Mouse (Mus musculus) gastrocnemius, adult 2 months (tissue): Measurements from ENCODE around the gene Prkaa2. TPM values are rescaled to one million over a fixed set of nuclear protein-coding genes. Genes with fewer than 3 reads are reported as not detected.

Experiments
- DNase-seq: peaks from one replicate; pipeline ENCODE4 v3.0.0; 2022
- H3K27ac ChIP-seq: fragments of 200-600 bp; 2 replicates; pipeline ENCODE4 v1.8.1; 2022; ENCODE audit warnings: mild to moderate bottlenecking
- H3K4me3 ChIP-seq: fragments of 200-600 bp; 2 replicates; pipeline ENCODE4 v1.8.1; 2022; ENCODE audit warnings: mild to moderate bottlenecking, moderate library complexity
- CTCF ChIP-seq: fragments of 200-600 bp; IDR thresholded peaks from 2 replicates; pipeline ENCODE4 v1.8.1; 2022; ENCODE audit warnings: antibody characterized with exemption, mild to moderate bottlenecking, moderate library complexity
- intact Hi-C: fragments of 180-260 bp; cut with DNase I; formaldehyde crosslinking; loops from one replicate; pipeline ENCODE4 v1.15.1; 2025
- total RNA-seq, 2 experiments: library from RNA; stranded (reverse); gene quantifications; 2 replicates each; pipeline ENCODE4 v1.2.3; 2021

Gene Prkaa2
- total RNA-seq, 2 experiments from 2014 or later, result 135 to 136 TPM

DNA sequence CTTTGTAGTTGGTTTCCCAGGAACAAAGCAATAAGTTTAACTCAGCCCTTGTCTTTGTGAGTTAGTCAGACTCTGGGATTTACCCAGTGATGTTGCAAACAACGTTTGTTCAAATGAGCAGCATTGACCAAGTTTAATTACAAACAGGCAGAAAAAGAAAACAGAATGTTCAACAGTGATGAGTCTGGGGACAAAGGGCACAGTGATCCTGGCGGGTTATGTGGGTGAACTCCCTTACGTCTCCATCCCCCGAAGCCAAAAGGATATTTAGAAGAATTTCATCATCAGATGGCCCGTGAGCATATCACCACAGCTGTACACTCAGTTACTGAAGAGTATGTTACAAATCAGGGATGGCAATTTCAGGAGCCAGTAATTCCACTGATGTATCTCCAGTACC is 110.0 kb downstream of the Prkaa2 start:
- Histone ChIP-seq H3K4me3 (no peak overlapping the region), H3K27ac (no peak overlapping the region)
- intact Hi-C loops, result no loop called here
- no peak for TF ChIP-seq CTCF
- peak; percentile 27 for DNase-seq

DNA sequence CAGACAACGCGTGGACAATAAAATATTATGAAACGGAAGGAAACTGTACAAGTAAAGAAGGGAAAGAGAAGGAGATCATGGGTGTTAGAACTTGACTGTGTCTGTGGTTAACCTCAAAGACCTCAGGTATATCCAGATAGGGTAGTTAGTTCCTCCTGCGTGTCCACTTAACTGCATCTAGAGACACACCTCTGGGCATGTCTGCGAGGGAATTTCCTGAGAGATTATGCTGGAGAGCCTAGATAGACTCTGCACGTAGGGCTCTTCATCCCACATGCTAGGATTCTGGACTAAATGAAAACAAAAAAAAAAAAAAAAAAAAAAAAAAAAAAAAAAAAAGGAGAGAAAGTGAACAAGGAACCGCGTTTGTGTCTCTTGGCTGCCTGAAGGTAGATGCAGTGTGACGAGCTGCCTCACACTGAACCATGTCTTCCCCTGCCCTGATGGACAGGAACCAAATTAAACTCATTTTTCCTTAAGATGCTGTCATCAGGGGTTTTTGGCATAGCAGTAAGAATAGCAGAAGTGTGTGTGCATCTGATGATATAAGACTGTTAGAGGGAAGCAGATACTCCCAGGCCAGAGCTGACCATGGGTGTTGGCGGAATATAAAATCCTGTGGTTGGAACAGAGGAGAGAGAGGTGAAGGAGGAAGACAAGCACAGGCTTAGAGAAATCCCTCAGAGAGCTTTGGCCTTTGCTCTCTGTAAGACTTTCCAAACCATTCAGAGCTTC is 116.4 kb downstream of the Prkaa2 start:
- Histone ChIP-seq H3K27ac (no peak overlapping the region), H3K4me3 (no peak overlapping the region)
- no peak for DNase-seq
- no peak for TF ChIP-seq CTCF
- intact Hi-C loops, result no loop called here

DNA sequence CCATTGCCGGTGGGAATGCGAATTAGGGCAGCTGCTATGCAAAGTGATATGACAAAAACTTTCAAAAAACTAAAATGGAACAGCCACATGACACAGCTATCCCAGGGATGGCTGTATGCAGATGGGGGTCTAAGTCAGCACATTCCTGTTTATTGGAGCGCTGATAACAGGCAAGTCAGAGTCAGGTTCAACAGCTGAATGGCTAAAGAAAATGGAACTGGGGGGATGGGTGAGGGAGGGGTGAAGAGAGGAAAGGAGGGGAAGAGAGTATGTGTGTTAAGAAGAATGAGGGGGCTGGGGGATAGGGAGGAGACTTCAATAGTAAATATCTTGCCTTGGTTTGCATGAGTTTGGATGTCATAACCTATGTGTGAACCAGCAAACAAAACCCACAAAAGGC is 117.4 kb downstream of the Prkaa2 start:
- H3K4me3 ChIP-seq, result no peak overlapping the region
- H3K27ac ChIP-seq, result no peak overlapping the region
- TF ChIP-seq CTCF, result no peak
- DNase-seq, result no peak
- intact Hi-C loops, result no loop called here

DNA sequence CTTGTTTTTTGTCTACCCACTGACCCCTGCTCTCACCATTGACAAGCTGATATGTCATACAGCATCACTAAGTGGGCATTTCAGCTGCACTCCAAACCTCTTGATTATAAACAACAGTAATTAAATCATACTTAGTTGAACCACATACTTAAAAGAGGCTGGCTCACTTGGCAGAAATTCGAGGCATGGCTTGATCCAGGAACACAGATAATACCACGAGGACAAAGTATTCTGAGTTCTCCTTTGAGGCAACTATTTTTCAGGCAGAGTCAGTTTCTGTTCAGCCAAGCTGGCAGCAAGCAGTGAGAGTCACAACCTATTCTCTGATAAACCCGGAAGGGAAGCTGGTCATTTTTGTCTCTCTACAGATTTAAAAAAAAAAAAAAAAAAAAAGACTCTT is 119.0 kb downstream of the Prkaa2 start:
- intact Hi-C loops, result no loop called here
- DNase-seq, result no peak
- TF ChIP-seq CTCF, result no peak
- no peak overlapping the region for H3K4me3 ChIP-seq
- no peak overlapping the region for H3K27ac ChIP-seq

DNA sequence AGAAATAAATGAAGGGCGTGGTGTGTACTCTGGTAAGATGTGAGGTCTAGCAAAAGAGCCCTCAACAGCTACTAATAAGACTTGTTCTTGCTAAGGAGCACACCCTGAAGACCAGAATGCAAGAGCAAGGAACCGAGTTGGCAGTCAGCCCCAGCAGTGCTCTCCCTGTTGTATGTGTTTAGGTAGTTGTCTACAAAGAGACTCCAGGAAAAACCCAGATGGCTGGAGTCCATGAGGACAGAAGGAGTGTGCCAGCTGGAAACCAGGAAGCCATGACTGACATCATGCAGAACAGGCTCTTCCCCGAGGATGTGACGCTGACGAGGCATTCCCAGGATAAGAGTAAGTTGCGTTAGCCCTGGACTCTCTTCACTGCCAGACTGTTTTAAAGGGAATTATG is 119.7 kb downstream of the Prkaa2 start:
- DNase-seq, result peak; percentile 55
- no peak for TF ChIP-seq CTCF
- H3K27ac ChIP-seq, result no peak overlapping the region
- intact Hi-C loops, result no loop called here
- no peak overlapping the region for H3K4me3 ChIP-seq

DNA sequence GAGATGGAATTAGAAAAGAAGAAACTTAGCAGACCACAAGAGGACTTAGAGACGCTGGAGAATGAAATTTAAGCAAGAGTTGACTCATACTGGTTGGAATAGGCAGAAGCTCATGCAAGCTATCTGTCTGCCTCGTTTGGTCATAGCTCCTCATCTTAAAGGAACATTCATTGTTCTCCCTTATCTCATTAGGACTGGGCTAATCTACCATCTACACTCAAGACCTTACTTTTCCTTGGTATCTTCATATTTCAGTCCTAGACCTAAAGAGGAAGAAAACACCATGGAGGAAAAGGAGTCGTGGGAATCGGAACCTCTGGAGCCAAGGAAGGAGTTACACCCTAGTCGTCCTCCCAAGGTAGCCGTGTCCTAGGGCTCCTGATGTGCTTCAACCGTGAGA is 121.0 kb downstream of the Prkaa2 start:
- no peak overlapping the region for H3K27ac ChIP-seq
- H3K4me3 ChIP-seq, result no peak overlapping the region
- intact Hi-C loops, result no loop called here
- no peak for TF ChIP-seq CTCF
- DNase-seq, result no peak

DNA sequence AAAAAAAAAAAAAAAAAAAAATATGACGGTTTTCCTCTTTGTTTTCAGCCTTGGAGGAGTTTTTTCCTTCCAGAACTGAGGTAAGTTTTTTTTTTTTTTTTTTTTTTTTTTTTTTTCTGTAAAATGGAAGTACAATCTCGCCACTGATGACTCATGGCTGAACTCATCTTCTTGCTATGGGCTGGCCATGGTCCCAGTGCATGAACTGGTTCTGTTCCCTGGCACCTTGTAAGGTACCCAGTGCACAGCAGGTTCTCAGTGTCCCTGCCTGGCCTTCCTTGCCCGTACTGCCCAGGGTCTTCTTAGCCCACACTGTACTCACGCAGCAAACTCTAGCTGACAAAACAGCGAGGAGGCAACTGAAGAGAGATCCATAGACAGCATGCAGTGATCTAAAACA is 121.6 kb downstream of the Prkaa2 start:
- intact Hi-C loops, result no loop called here
- DNase-seq, result peak; percentile 40
- H3K4me3 ChIP-seq, result no peak overlapping the region
- TF ChIP-seq CTCF, result no peak
- H3K27ac ChIP-seq, result no peak overlapping the region

DNA sequence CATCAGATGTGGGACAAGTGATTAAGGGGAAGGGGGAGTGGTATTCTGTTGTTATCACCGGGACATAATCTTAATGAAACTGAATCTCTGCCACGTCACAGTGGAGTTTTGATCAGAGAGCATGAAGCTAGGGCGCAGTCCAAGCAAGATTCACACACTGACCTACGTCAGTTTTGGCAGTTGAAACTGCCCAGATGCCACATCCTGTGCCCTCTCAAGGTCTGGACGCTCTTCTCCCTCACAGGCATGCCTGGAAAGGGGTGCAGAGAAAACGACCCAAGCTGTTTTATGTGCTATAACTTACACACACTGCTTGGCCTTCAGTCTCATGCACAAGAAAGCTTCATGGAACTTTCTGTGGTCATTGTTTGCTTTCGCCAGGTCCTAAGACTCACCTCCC is 122.1 kb downstream of the Prkaa2 start:
- no peak overlapping the region for H3K4me3 ChIP-seq
- H3K27ac ChIP-seq, result no peak overlapping the region
- no peak for TF ChIP-seq CTCF
- no peak for DNase-seq
- intact Hi-C loops, result no loop called here

DNA sequence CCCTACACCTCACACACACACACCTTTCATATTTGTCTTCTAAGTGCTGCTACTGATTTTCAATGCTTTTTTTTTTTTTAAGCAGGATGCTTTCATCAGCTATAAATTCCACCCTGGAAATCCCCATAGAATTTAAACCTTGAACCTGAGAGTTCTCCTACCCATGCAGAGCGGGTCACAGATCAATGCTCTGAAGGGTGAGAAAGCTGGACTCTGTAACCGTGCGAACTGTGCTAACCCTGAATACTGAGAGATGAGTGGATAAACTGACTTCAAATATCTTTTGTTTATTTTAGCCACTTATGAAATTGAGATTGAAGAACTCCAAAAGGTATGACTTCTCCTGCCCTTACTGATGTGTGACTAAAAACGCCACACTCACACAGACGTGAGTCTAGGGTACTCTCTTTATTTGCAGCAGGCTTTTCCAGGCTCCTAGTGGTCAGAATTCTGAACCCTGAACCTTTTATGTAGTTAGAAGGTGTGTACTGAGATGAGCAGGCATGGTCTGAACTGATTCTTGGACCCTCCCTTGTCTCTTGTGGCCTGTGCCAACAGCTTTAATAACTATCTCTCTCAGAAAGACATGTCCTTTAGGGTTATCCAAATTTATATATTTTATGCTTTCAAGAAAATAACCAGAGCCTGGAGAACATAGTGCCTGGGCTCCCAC is 123.6 kb downstream of the Prkaa2 start:
- no peak for TF ChIP-seq CTCF
- no peak for DNase-seq
- H3K4me3 ChIP-seq, result no peak overlapping the region
- intact Hi-C loops, result no loop called here
- no peak overlapping the region for H3K27ac ChIP-seq

Other genes with a start within 250 kb of the Prkaa2 start
- not detected for gene C8a, start 233.5 kb downstream of the Prkaa2 start, total RNA-seq
- gene Fyb2, start 196.4 kb downstream of the Prkaa2 start, total RNA-seq, result under 1 TPM; 0.08 to 0.25 TPM
- gene Plpp3, start 47.5 kb upstream of the Prkaa2 start, total RNA-seq, result 10 to 100 TPM; 45.8 to 69.1 TPM